In genomic region chr2:26182646-26183045, GRCm38 (mm10) we compare ENCODE assay signal across 10 mouse cellular contexts. TPM values are rescaled to one million over a fixed set of nuclear protein-coding genes. Genes with fewer than 3 reads are reported as not detected.
DNase-seq lines count a peak whose midpoint lies in the region; ATAC-seq lines count a peak whose summit lies in the region.
"Had no signal": no experiment of that assay in that cellular context is flagged by ENCODE, and none has a peak within 500 bp of the region (broad histone marks: within the 10 kb centered on the region; RNA-seq: fewer than 3 reads in every experiment).

No protein-coding gene starts in this region.

- H3K4me2 ChIP-seq in neural tube, embryonic 13.5 days = no peak overlapping the region
- H3K4me2 ChIP-seq: limb, embryonic 12.5 days; stomach, embryonic 15.5 days had no signal

- no peak overlapping the region for H3K9ac ChIP-seq in neural tube, embryonic 13.5 days
- H3K9ac ChIP-seq: limb, embryonic 12.5 days; stomach, embryonic 15.5 days had no signal

- peaks cover 42% of the 10 kb centered on the region for H3K27me3 ChIP-seq in heart, embryonic 10.5 days (ENCODE audit: insufficient read depth, poor library complexity, severe bottlenecking)
- H3K27me3 ChIP-seq in neural tube, embryonic 13.5 days = peaks cover 21% of the 10 kb centered on the region
- H3K27me3 ChIP-seq: stomach, embryonic 15.5 days had no signal

- no peak overlapping the region for H3K4me3 ChIP-seq in heart, embryonic 10.5 days
- H3K4me3 ChIP-seq in neural tube, embryonic 13.5 days = no peak overlapping the region
- H3K4me3 ChIP-seq: limb, embryonic 12.5 days; stomach, embryonic 15.5 days had no signal

- no peak overlapping the region for H3K27ac ChIP-seq in heart, embryonic 10.5 days
- no peak overlapping the region for H3K27ac ChIP-seq in neural tube, embryonic 13.5 days (replicated peaks)
- H3K27ac ChIP-seq: limb, embryonic 12.5 days; stomach, embryonic 15.5 days had no signal

- ATAC-seq in neural tube, embryonic 13.5 days (ENCODE audit: low read depth) = peak; percentile 62; the same call in 1 of the 2 replicates
- ATAC-seq in monocyte, adult 5-6 weeks (replicated peaks; ENCODE audit: insufficient number of reproducible peaks, low FRiP score, low TSS enrichment, poor library complexity, severe bottlenecking) = no peak

- H3K36me3 ChIP-seq in heart, embryonic 10.5 days = no peaks in the 10 kb centered on the region
- H3K36me3 ChIP-seq in neural tube, embryonic 13.5 days = no peaks in the 10 kb centered on the region
- H3K36me3 ChIP-seq: limb, embryonic 12.5 days; stomach, embryonic 15.5 days had no signal

- 9% methylated on average over 6 of the region's 6 CpGs for WGBS in heart, embryonic 10.5 days
- 15% methylated on average over 6 of the region's 6 CpGs for WGBS in neural tube, embryonic 13.5 days

- H3K4me1 ChIP-seq in heart, embryonic 10.5 days = peaks cover 5% of the 10 kb centered on the region; the same call in 1 of the 2 replicates
- H3K4me1 ChIP-seq in neural tube, embryonic 13.5 days (replicated peaks) = peaks cover 18% of the 10 kb centered on the region; the same call in 1 of the 2 replicates
- H3K4me1 ChIP-seq: stomach, embryonic 15.5 days had no signal

- no peaks in the 10 kb centered on the region for H3K9me3 ChIP-seq in heart, embryonic 10.5 days
- no peaks in the 10 kb centered on the region for H3K9me3 ChIP-seq in neural tube, embryonic 13.5 days
- H3K9me3 ChIP-seq: limb, embryonic 12.5 days; stomach, embryonic 15.5 days had no signal

- DNase-seq in heart, adult 8-10 months (ENCODE audit: low spot score) = peak; percentile 6
- DNase-seq in heart, embryonic 10.5 days (ENCODE audit: low spot score) = no peak
- DNase-seq in urinary bladder, postnatal 14 days (ENCODE audit: low spot score) = peak; percentile 60
- no peak for DNase-seq in urinary bladder, postnatal 10 days (ENCODE audit: low spot score)
- DNase-seq in cerebellum, postnatal 36 days = peak; percentile 76
- peak; percentile 44 for DNase-seq in kidney, postnatal 14 days

RNA-seq across cellular contexts. Expression of gene Lhx3, which starts 25.4 kb away (rescaled TPM):
- not detected for total RNA-seq in heart, adult 8-10 months (2022)
- 0.09 and 0.48 TPM in 2 replicates for polyA plus RNA-seq in heart, embryonic 10.5 days (2016; fragmentation: Nextera tagmentation; extraction: Ambion mirVana)
- 11.8 and 12.5 TPM in 2 replicates for polyA plus RNA-seq in neural tube, embryonic 13.5 days (2015; fragmentation: Nextera tagmentation; extraction: Ambion mirVana)
- not detected in 3 replicates for total RNA-seq in monocyte, adult 5-6 weeks (2017)
- polyA plus RNA-seq: limb, embryonic 12.5 days; stomach, embryonic 15.5 days had no signal

RNA-seq across cellular contexts. Expression of gene Qsox2, which starts 54.7 kb away (rescaled TPM):
- total RNA-seq in heart, adult 8-10 months (2022) = 10 to 100 TPM; 13.4 to 20.0 (median 15.9) TPM
- polyA plus RNA-seq in heart, embryonic 10.5 days (2016; fragmentation: Nextera tagmentation; extraction: Ambion mirVana) = 16.5 and 18.8 TPM in 2 replicates
- polyA plus RNA-seq in neural tube, embryonic 13.5 days (2015; fragmentation: Nextera tagmentation; extraction: Ambion mirVana) = 13.0 and 13.8 TPM in 2 replicates
- total RNA-seq in monocyte, adult 5-6 weeks (2017) = 2.8 to 5.5 TPM (median 3.6 TPM) in 3 replicates

RNA-seq across cellular contexts. Expression of gene Nacc2, which starts 59.6 kb away (rescaled TPM):
- 10 to 100 TPM; 27.6 to 44.2 (median 31.7) TPM for total RNA-seq in heart, adult 8-10 months (2022)
- polyA plus RNA-seq in heart, embryonic 10.5 days (2016; fragmentation: Nextera tagmentation; extraction: Ambion mirVana) = 5.1 and 5.4 TPM in 2 replicates
- polyA plus RNA-seq in neural tube, embryonic 13.5 days (2015; fragmentation: Nextera tagmentation; extraction: Ambion mirVana) = 18.0 and 19.2 TPM in 2 replicates
- 1.1 to 3.6 TPM (median 1.4 TPM) in 3 replicates for total RNA-seq in monocyte, adult 5-6 weeks (2017)

Comparison
In these comparisons a context has a peak if more than half of its experiments do, and no peak if none do; other contexts are left out.
1. DNase-seq: peak in heart, adult 8-10 months (single experiment), urinary bladder, postnatal 14 days (single experiment), cerebellum, postnatal 36 days (2 of 2) and kidney, postnatal 14 days (single experiment); none in heart, embryonic 10.5 days (single experiment) and urinary bladder, postnatal 10 days (single experiment).